Mouse (Mus musculus) CH12F3 (cell line): Measurements from ENCODE around the gene Tecr.

Experiments
- in situ Hi-C: fragments of 300-500 bp; cut with MboI; formaldehyde crosslinking; loops from 2 replicates; pipeline ENCODE4 v1.14.3; 2020; ENCODE audit warnings: low sequenced_read_pairs

Gene Tecr

DNA sequence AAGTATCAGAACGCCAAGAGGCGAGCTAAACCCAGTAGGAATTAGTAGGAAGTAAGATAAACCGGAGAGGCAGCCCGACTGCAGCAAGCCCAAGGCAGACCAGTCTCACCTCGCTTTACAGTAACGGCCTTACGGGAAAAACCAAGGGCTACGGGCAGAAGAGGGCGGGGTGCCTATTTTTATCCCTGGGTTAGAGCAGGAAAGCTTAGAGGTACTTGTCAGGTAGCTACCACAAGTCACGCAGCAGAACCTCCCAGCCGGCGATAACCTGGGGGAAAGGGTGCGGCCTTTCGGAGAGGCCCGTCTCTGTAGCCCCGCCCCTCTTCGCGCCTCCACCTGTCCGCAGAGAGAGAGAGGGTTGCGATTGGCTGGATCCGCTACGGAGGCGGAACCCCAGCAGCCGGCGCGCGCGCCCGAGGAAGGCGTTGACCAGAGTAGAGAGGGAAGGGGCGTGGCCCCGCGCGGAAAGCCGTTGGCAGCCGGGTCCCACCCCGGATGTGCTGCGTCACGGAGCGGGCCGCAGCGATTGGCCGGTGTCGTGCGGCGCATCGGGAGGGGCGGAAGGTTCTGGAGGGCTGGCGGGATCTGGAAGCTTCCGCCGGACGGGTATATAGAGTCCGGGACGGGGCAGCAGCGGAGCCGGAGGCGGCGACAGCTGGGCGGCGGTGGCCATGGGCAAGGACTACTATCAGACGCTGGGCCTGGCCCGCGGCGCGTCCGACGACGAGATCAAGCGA lies at the start of gene Tecr, which contains the start of gene Dnajb1:
Tecr (minus strand) TSS at position 311 of the 737 bp plus-strand sequence.
Dnajb1 (plus strand) TSS at position 533 of the 737 bp plus-strand sequence.
- in situ Hi-C loops = no loop called here

- in situ Hi-C loops = no loop called here
Observed at GRCm38 (mm10) chr8:83656484-83657246, 48.9 kb upstream of the Tecr start.

- in situ Hi-C loops = no loop called here
Observed at GRCm38 (mm10) chr8:83656043-83656442, 48.3 kb upstream of the Tecr start.

DNA sequence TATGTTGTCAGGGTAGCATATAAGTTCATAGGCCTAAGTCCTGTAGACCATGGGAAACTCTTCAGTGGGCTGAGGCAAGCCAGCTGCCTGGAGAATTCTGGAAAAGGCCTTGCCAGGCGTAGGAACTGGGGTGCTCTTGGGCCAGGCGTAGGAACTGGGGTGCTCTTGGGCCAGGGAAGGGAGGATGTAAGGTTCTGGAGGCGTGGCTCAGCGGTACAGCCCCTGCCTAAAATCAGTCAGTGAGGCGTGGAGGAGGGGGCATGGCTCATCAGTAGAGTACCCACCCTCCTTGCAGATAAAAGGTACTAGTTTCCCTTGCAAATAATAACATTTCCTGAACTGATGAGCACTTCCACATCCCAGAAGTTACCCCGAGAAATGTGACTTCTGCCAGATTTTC lies 47.0 kb upstream of the Tecr start:
- in situ Hi-C loops = no loop called here

GRCm38 (mm10) chr8:83653662-83654017 lies 45.9 kb upstream of the Tecr start:
- in situ Hi-C loops = no loop called here

DNA sequence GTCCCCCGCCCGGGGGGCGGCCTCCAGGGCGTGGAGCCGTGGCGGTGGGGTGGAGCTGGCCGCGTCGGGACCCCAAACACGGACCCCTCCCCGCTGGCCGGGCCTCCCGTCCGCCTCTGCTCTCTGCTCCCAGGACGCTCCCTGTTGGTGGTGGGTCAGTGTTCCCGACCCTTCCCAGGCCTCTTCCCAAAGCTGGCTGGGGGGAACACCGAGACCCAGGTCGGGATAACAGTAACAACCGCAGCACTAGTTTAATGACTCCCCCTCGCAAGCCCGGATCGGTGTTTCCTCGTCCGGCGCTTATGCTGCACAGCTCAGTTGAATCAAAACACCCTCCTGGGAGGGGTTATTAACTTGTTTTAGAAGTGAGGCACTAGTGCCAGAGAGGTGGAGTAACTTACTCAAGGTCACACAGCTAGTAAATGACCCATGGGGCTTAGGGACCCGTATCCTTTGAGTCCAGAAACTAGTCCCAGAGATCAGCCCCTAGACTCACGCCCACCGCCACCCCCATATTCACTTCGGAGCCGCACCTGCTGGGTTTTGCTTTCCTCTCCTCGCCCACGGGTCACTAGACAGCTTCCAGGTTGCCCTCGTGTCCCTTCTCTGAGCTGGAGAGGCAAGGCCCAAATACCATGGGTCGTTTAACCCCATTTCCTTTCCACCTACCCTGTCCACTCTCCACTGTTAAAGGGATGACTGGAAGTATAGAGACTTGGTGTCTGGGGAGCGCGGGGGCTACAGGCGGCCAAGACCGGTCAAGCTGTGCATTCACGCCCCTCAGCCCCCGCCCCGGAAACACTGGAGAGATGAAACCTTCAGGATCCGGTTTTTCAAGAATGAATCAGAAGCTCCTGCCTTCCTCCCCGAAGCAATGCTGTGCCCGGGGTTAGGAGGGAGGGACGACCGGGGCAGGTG lies 45.2 kb upstream of the Tecr start:
- in situ Hi-C loops = no loop called here

- in situ Hi-C loops = no loop called here
Observed at GRCm38 (mm10) chr8:83652030-83652743, 44.4 kb upstream of the Tecr start, which contains the start of gene Gipc1. Gene Gipc1, plus strand, starts transcription at chr8:83652677.

GRCm38 (mm10) chr8:83649699-83650098 lies 41.9 kb upstream of the Tecr start:
- in situ Hi-C loops = no loop called here

DNA sequence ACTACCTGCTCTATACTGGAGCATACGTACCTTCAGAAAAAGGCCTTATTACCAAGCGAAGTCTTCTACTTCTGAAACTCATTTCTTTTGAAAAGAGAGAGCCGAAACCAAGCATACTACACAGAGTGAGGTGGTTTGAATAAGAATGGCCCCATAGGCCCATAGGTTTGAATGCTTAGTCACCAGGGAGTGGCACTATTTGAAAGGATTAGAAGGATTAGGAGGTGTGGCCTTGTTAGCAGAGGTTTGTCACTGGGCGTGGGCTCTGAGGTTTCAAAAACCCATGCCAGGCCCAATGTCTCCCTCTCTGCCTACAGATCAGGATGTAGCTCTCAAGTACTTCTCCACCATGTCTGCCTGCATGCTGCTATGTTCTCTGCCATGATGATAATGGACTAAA lies 40.3 kb upstream of the Tecr start:
- in situ Hi-C loops = no loop called here

DNA sequence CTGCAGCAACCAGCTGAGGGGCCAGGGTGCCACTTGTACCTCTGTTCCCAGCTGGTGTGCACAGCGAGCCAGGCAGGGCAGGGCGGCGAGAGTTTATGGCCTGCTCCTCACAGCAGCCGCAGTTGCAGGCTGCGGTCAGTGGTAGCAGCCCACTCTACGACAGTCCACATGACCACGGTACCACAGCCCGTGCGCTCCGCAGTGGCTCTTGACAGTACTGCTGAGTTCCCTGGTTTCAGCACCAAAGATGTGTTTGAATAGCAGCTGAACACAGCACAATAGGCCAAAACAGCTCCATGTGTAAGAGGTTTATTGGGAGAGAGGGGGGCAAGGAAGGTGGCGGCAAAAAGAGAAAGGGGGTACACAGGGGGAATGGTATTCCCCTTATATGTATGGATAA lies 39.7 kb upstream of the Tecr start:
- in situ Hi-C loops = no loop called here

- in situ Hi-C loops = no loop called here
Observed at GRCm38 (mm10) chr8:83639649-83640048, 31.9 kb upstream of the Tecr start.

- in situ Hi-C loops = no loop called here
Observed at GRCm38 (mm10) chr8:83638856-83639255, 31.1 kb upstream of the Tecr start.

DNA sequence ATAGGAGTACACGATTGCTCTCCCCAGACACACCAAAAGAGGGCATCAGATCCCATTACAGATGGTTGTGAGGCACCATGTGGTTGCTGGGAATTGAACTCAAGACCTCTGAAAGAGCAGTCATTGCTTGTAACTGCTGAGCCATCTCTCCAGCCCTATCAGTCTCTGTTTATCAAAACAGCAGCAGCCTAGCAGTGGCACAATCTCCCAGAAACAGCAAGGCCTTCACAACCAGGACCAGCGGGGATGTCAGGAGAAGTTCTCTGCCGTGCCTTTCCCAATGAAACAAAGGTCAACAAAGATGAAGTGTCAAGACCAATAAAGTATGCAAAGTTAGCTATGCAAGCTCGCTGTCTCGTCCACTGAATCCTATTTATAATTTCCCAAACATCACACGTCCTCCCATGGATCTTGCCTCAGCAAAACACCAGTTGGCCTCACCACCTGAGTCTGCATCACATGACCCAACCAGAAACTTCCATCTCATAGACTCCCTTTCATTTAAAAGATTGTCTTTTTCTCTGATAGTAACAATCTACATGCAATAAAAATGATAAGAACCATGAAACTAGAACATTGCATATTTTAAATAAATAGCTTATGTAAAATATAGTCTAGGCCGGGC lies 24.4 kb upstream of the Tecr start:
- in situ Hi-C loops = no loop called here

- in situ Hi-C loops = no loop called here
Observed at GRCm38 (mm10) chr8:83625676-83626299, 18.0 kb upstream of the Tecr start.

DNA sequence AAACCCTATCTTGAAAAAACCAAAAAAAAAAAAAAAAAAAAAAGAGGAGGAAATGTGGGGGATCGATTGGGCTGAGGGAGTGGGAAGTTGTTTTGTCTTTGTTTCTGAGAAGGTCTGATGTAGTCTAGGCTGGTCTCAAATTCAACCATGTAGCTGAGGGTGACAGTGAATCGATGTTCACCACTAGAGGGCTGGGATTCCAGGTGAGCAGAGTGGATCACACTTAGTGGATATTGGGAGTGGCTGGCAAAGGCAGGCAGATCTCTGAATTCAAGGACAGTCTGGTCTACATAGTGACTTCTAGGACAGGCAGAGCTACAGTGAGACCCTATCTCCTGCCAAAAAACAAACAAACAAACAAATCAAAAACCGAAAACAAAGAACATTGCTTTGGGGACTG lies 17.0 kb upstream of the Tecr start:
- in situ Hi-C loops = no loop called here

DNA sequence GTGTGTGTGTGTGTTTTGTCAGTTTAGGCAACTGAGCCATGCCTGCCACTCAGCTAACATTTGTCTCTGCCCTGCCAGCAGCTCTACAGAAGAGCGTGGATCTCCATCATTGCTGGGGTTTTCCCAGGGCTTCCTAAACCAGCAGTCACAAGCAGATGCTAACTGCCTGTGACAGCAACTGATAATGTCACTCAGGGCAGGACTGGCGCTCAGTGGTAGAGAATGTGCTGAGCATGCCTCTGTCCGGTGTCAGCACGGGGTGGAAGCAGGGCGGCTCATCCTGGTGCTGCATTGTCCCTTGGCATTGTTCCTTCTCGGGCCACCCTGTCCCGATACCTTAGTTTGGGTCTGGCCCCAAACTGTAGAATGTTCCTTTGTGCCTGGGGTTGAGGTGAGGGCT lies 15.8 kb upstream of the Tecr start:
- in situ Hi-C loops = no loop called here

- in situ Hi-C loops = no loop called here
Observed at GRCm38 (mm10) chr8:83622389-83622989, 14.7 kb upstream of the Tecr start.

DNA sequence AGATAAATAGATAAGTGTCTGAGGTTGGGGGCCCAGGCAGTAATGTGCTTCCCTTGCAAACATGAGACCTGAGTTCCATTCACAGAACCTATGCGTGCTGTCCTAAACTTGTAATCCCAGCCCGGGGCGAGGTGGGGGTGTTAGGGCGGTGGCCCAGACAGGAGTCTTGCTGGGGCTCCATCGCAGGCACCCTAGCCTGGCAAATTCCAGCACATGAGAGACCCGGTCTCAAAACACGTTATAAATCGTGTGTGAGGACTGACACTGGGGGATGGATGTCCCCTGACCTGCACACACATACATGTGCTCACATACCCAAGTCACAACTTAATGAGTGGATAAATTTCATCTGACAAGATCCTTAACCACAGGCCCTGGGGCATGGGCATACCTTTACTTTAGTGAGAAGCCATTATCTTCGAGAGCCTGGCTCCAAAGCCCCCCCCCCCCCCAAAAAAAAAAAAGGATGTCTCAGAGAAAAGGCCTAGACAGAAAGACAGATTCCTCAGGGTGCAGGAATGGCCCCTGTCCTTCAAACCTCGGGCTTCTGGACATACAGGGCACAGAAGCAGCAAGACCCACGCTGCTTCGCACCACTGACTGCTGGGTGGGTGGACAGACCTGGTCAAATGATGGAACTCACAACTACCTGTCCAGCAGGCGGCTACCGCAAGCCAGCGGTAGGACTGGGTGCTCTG lies 14.1 kb upstream of the Tecr start:
- in situ Hi-C loops = no loop called here
